Mouse (Mus musculus) intestine, postnatal 0 days (tissue): Measurements from ENCODE around the gene Mpig6b. TPM values are rescaled to one million over a fixed set of nuclear protein-coding genes. Genes with fewer than 3 reads are reported as not detected.
"Not testable (repeated sequence)": the region's sequence is repeated elsewhere in the genome, so short reads cannot be mapped to it uniquely, and the experiment has no call there.

Experiments used
- ATAC-seq: fragments of 200-750 bp; cut with Nextera tagmentation; 2 replicates; pipeline ENCODE4 v1.8.0; 2017; ENCODE audit warnings: mild to moderate bottlenecking, moderate TSS enrichment, moderate library complexity
- H3K27ac ChIP-seq: fragments of 300-500 bp; sonication (generic); 2 replicates; pipeline ENCODE4 v1.5.1; 2014; ENCODE audit warnings: mild to moderate bottlenecking, low read depth, low read length, moderate library complexity
- H3K27me3 ChIP-seq: fragments of 300-500 bp; sonication (generic); replicated peaks from 2 replicates; pipeline ENCODE4 v1.6.1; 2014; ENCODE audit warnings: low read length, mixed read lengths; ENCODE audit not compliant: control insufficient read depth, insufficient read depth
- H3K36me3 ChIP-seq: fragments of 300-500 bp; sonication (generic); 2 replicates; pipeline ENCODE4 v1.6.1; 2014; ENCODE audit warnings: mild to moderate bottlenecking, moderate library complexity; ENCODE audit not compliant: control insufficient read depth, insufficient read depth
- H3K4me1 ChIP-seq: fragments of 300-500 bp; sonication (generic); replicated peaks from 2 replicates; pipeline ENCODE4 v1.6.1; 2014; ENCODE audit warnings: antibody characterized with exemption, low read length, mixed read lengths; ENCODE audit not compliant: control insufficient read depth, insufficient read depth
- H3K4me2 ChIP-seq: fragments of 300-500 bp; sonication (generic); replicated peaks from 2 replicates; pipeline ENCODE4 v1.6.1; 2014; ENCODE audit warnings: low read depth, mild to moderate bottlenecking, moderate library complexity
- H3K4me3 ChIP-seq: fragments of 300-500 bp; sonication (generic); 2 replicates; pipeline ENCODE4 v1.5.1; 2014; ENCODE audit warnings: low read depth, low read length
- H3K9ac ChIP-seq: fragments of 300-500 bp; sonication (generic); 2 replicates; pipeline ENCODE4 v1.6.1; 2014; ENCODE audit warnings: mild to moderate bottlenecking, low read depth, low read length
- H3K9me3 ChIP-seq: fragments of 300-500 bp; sonication (generic); 2 replicates; pipeline ENCODE4 v1.6.1; 2016; ENCODE audit warnings: mixed run types; ENCODE audit not compliant: control insufficient read depth
- CTCF ChIP-seq: sonication (generic); IDR thresholded peaks from 2 replicates; pipeline ENCODE4 v1.5.1; 2016; ENCODE audit warnings: low read depth, mild to moderate bottlenecking, control low read depth, antibody characterized with exemption, moderate library complexity
- WGBS: fragments of 180-500 bp; shearing (Covaris S2); extraction: QIAGEN DNeasy Blood & Tissue Kit; methylation state at CpG from one replicate; pipeline ENCODE4 v1.1.7; 2014; 5-methylcytosine and 5-hydroxymethylcytosine counted together
- polyA plus RNA-seq: library from polyadenylated mRNA; unstranded; fragments of >200 nt; fragmentation: Nextera tagmentation; extraction: Ambion mirVana; gene quantifications from 2 replicates; pipeline ENCODE4 v1.2.1, GENCODE M21; 2015

Gene Mpig6b
- polyA plus RNA-seq, 1 experiment from 2014 or later = 0.13 TPM

DNA sequence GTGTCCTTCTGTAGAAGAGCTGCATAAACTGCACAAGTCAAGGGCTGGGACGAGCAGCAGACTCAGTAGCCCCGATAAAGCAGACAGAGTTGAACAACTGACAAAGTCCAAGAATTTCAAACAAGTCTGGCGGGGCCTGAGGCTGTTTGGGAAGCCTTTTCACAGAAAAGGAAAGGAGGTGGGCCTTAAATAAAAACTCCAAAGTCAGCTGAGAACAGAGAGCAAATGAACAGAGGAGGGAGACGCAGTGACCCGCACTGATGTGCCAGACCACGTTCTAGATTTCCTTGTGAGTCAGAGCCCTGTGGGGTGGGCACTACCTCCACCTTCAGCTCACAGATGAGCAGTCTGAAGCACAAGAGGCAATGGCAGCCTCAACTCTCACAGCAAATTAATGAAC lies 31.1 kb downstream of the Mpig6b start:
- 35% methylated on average over 6 of the region's 6 CpGs for WGBS
- Histone ChIP-seq H3K27ac (no peak overlapping the region), H3K36me3 (no peaks in the 10 kb centered on the region), H3K4me1 (no peaks in the 10 kb centered on the region), H3K9me3 (no peaks in the 10 kb centered on the region), H3K4me3 (no peak overlapping the region), H3K9ac (no peak overlapping the region), H3K4me2 (no peak overlapping the region), H3K27me3 (no peaks in the 10 kb centered on the region)
- no peak for TF ChIP-seq CTCF
- no peak for ATAC-seq

DNA sequence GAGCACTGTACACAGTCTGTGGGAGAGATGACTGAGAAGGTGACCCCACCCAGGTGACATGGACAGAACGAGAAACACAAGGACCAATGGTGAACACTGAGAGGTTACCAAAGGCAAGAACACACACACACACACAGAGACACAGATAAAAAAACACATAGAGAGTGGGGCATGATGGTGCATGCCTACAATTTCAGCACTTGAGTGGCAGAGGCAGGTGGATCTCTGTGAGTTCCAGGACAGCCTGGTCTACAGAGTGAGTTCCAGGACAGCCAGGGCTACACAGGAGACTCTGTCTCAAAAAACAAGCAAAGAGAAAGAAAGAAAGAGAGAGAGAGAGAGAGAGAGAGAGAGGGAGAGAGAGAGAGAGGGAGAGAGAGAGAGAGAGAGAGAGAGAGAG lies 32.3 kb downstream of the Mpig6b start:
- WGBS = 55% methylated on average over 1 of the region's 1 CpGs
- H3K27ac ChIP-seq, H3K36me3 ChIP-seq, H3K4me3 ChIP-seq, H3K27me3 ChIP-seq, ATAC-seq, H3K9me3 ChIP-seq, H3K4me1 ChIP-seq, H3K4me2 ChIP-seq, H3K9ac ChIP-seq: not testable (repeated sequence)

DNA sequence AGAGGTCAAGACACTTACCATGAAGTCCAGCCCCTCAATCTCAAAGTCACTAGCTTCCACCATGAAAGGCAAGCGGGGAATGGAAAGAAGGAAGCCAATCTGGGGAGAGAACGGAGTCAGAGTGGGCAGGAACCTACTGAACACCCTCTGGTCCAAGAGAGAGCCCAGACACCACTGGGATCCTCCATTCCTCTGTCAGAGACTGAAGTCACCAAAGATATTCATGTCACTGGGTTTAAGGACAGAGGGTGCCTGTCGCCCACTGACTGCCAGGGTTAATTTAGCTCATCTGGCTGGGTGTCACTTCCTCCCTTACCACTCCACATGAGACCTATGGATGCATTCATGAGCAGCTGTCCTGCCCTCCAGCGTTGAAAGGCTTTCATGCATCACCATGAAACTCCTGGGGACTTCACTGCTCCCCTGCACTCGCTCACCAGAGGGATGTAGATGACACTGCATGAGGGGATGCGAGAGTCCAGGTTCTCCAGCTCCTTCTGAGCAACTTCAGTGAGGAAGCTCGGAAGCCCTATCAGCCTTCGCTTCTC lies 33.6 kb downstream of the Mpig6b start:
- no peak for TF ChIP-seq CTCF
- 76% methylated on average over 8 of the region's 8 CpGs for WGBS
- ATAC-seq = no peak
- H3K9ac ChIP-seq = no peak overlapping the region
- no peaks in the 10 kb centered on the region for H3K36me3 ChIP-seq
- H3K9me3 ChIP-seq = no peaks in the 10 kb centered on the region
- no peak overlapping the region for H3K4me2 ChIP-seq
- no peak overlapping the region for H3K27ac ChIP-seq
- no peak overlapping the region for H3K4me3 ChIP-seq
- no peaks in the 10 kb centered on the region for H3K27me3 ChIP-seq
- H3K4me1 ChIP-seq = no peaks in the 10 kb centered on the region

DNA sequence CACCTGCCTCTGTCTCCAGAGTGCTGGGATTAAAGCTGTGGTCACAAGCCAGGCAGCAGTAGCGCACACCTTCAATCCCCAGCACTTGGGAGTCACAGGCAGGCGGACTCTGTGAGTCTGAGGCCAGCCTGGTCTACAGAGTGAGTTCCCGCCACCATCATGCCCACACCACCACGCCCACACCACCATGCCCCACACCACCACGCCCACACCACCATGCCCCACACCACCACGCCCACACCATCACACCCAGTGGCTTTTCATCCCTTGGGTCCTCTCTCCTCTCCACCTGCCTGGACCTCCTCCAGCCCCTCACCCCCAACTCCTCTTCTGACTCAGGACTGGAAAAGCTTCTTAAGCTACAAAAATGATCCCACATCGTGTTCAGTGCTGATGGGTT lies 34.1 kb downstream of the Mpig6b start:
- Histone ChIP-seq H3K4me1 (no peaks in the 10 kb centered on the region), H3K4me3 (no peak overlapping the region), H3K9me3 (no peaks in the 10 kb centered on the region), H3K4me2 (no peak overlapping the region), H3K9ac (no peak overlapping the region), H3K27me3 (no peaks in the 10 kb centered on the region), H3K27ac (no peak overlapping the region), H3K36me3 (no peaks in the 10 kb centered on the region)
- WGBS = 85% methylated on average over 7 of the region's 7 CpGs
- no peak for TF ChIP-seq CTCF
- ATAC-seq = no peak

DNA sequence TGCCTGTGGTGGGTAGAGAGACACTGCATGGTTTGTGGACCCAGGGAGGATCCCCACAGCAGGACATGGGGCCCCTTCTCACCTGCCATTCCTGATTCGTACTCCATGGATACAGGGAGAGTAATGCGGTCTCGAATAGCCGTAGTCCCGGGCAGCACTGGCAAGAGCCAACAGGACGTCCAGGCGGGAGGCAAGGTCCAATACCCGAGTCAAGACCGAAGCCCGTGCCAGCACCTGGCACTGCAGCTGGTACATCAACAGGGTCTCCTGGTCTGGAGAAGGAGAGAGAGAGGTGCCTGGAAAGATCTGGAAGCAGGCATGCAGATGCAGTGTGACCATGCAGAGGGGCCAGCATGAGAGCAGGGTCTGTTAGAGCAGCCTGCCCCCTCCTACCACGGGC lies 34.7 kb downstream of the Mpig6b start:
- H3K36me3 ChIP-seq = no peaks in the 10 kb centered on the region
- no peak for ATAC-seq
- no peak overlapping the region for H3K9ac ChIP-seq
- no peaks in the 10 kb centered on the region for H3K4me1 ChIP-seq
- no peak for TF ChIP-seq CTCF
- H3K27ac ChIP-seq = no peak overlapping the region
- no peaks in the 10 kb centered on the region for H3K9me3 ChIP-seq
- no peaks in the 10 kb centered on the region for H3K27me3 ChIP-seq
- WGBS = 90% methylated on average over 11 of the region's 11 CpGs
- H3K4me3 ChIP-seq = no peak overlapping the region
- no peak overlapping the region for H3K4me2 ChIP-seq

DNA sequence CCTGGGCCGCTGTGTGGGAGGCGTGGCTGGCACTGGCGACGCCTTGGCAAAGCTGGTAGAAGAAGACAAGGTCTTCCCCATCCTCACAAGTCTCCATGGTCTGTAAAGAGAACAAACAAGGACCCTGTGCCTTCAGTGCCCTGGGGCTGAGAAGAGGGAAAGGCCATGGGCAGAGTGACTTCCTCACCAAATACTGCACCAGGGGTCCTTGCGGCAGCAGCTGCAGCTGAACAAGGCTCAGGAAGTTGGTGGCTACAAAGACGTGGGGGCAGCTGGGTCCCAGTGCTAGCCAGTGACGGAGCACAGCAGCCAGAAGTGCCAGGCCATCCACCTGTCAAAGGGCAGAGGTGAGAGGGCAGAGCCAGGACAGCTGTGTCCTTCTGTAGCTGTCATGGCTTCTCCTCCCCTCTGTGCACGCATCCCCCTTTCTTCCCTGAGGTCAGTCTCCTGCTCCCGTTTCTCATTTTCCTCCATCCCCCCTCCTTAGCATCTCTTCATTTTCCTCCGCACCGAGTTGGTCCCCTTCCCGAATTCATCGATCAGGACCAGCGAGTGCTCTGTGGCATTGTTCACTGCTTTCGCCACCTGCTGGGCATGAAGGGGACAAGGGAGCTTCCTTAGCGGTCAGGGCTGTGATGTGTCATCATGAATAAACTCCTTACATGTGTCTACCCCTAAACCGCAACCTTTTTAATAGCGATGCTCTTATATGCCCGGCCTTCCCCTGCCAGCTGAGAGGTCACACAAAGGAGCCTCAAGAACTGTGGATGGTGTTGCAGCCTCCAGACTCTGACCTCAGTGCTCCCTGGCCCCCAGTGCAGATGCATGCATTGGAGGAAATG lies 36.1 kb downstream of the Mpig6b start:
- Histone ChIP-seq H3K4me3 (no peak overlapping the region), H3K9ac (0 out of 2 replicates have a peak overlapping the region, but pooled peaks have one; percentile 7), H3K9me3 (no peaks in the 10 kb centered on the region), H3K4me2 (no peak overlapping the region), H3K36me3 (no peaks in the 10 kb centered on the region), H3K27ac (no peak overlapping the region), H3K4me1 (no peaks in the 10 kb centered on the region), H3K27me3 (no peaks in the 10 kb centered on the region)
- 41% methylated on average over 19 of the region's 19 CpGs for WGBS
- no peak for ATAC-seq
- peak; percentile 74 for TF ChIP-seq CTCF
